Mouse (Mus musculus) CH12.LX (cell line): ENCODE results near the gene Cyb5b. TPM values are rescaled to one million over a fixed set of nuclear protein-coding genes. Genes with fewer than 3 reads are reported as not detected.
A peak's percentile ranks its signal among the peaks of the same experiment; 100 is the strongest.

Experiments
- DNase-seq: peaks from one replicate; pipeline ENCODE4 v3.0.0-alpha.2; 2013; ENCODE audit errors: extremely low read depth
- H3K27ac ChIP-seq: 2 replicates; pipeline ENCODE4 v1.5.1; 2012; ENCODE audit warnings: low read depth, mild to moderate bottlenecking, control low read depth, moderate library complexity; ENCODE audit not compliant: insufficient read depth
- H3K27me3 ChIP-seq: replicated peaks from 2 replicates; pipeline ENCODE3; 2012; ENCODE audit warnings: inconsistent platforms
- H3K36me3 ChIP-seq, 2 experiments: replicated peaks in 1 of 2; 2 replicates each; pipeline versions ENCODE3 to v1.6.1; 2012; ENCODE audit warnings: inconsistent platforms in 1 of 2, low read length in 1 of 2, mild to moderate bottlenecking in 1 of 2, mixed read lengths in 1 of 2, moderate library complexity in 1 of 2; ENCODE audit not compliant: control insufficient read depth in 1 of 2, insufficient read depth in 1 of 2
- H3K4me1 ChIP-seq, 2 experiments: 2 replicates each; pipeline ENCODE4 v1.6.1; 2012; ENCODE audit warnings: inconsistent platforms in 1 of 2, moderate library complexity in 1 of 2; ENCODE audit not compliant: insufficient read depth in 2 of 2, control insufficient read depth in 1 of 2
- H3K4me2 ChIP-seq: 2 replicates; pipeline ENCODE4 v1.6.1; 2012; ENCODE audit warnings: low read depth, mild to moderate bottlenecking, control low read depth; ENCODE audit not compliant: poor library complexity, insufficient read depth, severe bottlenecking
- H3K4me3 ChIP-seq, 3 experiments: fragments of 150-350 bp in 1 of 3; sonication (generic) in 1 of 3; replicated peaks in 1 of 3; 2 replicates each; pipeline versions ENCODE3 to v1.5.1; 2011 to 2012; ENCODE audit warnings: low read depth in 2 of 3, low read length in 2 of 3, mild to moderate bottlenecking in 2 of 3, moderate library complexity in 2 of 3, control low read depth in 1 of 3, improper control_type of control experiment in 1 of 3, inconsistent platforms in 1 of 3, mixed read lengths in 1 of 3; ENCODE audit not compliant: poor library complexity in 1 of 3
- H3K79me2 ChIP-seq: replicated peaks from 2 replicates; pipeline ENCODE4 v1.6.1; 2012; ENCODE audit warnings: mild to moderate bottlenecking, moderate library complexity; ENCODE audit not compliant: control insufficient read depth, poor library complexity, insufficient read depth, severe bottlenecking; ENCODE audit errors: extremely low read depth
- H3K9ac ChIP-seq: 2 replicates; pipeline ENCODE4 v1.6.1; 2012; ENCODE audit warnings: low read depth, mild to moderate bottlenecking, control low read depth, moderate library complexity; ENCODE audit not compliant: insufficient read depth
- H3K9me3 ChIP-seq: replicated peaks from 2 replicates; pipeline ENCODE3; 2012; ENCODE audit warnings: low read length, inconsistent platforms, mixed read lengths
- CHD1 ChIP-seq: IDR thresholded peaks from 2 replicates; pipeline ENCODE4 v1.6.1; 2012; ENCODE audit warnings: low read depth, low read length, improper control_type of control experiment, inconsistent platforms
- CHD2 ChIP-seq: IDR thresholded peaks from 2 replicates; pipeline ENCODE4 v1.6.1; 2011; ENCODE audit warnings: low read length, improper control_type of control experiment
- CTCF ChIP-seq, 2 experiments: IDR thresholded peaks in 1 of 2; conservative IDR thresholded peaks in 1 of 2; 2 replicates each; pipeline ENCODE4 v1.5.1; 2011 to 2012; ENCODE audit warnings: low read depth in 2 of 2, low read length in 2 of 2, improper control_type of control experiment in 1 of 2, inconsistent platforms in 1 of 2, mild to moderate bottlenecking in 1 of 2, moderate library complexity in 1 of 2
- E2F4 ChIP-seq: IDR thresholded peaks from 2 replicates; pipeline ENCODE4 v1.6.1; 2011; ENCODE audit warnings: low read depth, low read length, improper control_type of control experiment; ENCODE audit not compliant: insufficient replicate concordance
- EP300 ChIP-seq: IDR thresholded peaks from 2 replicates; pipeline ENCODE4 v1.6.1; 2011; ENCODE audit warnings: low read length, improper control_type of control experiment
- HCFC1 ChIP-seq: IDR thresholded peaks from 2 replicates; pipeline ENCODE4 v1.6.1; 2012; ENCODE audit warnings: low read depth, mild to moderate bottlenecking, inconsistent platforms, low read length, improper control_type of control experiment
- IRF4 ChIP-seq: IDR thresholded peaks from 2 replicates; pipeline ENCODE4 v1.6.1; 2014; ENCODE audit warnings: low read depth, mild to moderate bottlenecking, inconsistent platforms, low read length, improper control_type of control experiment
- JUN ChIP-seq: IDR thresholded peaks from 2 replicates; pipeline ENCODE4 v1.6.1; 2011; ENCODE audit warnings: low read depth, mild to moderate bottlenecking, low read length, improper control_type of control experiment, moderate library complexity; ENCODE audit not compliant: insufficient read depth
- JUND ChIP-seq: conservative IDR thresholded peaks from 2 replicates; pipeline ENCODE4 v1.6.1; 2011; ENCODE audit warnings: low read depth, low read length, improper control_type of control experiment
- MAFK ChIP-seq: IDR thresholded peaks from 2 replicates; pipeline ENCODE4 v1.6.1; 2011; ENCODE audit warnings: low read length, improper control_type of control experiment; ENCODE audit not compliant: insufficient replicate concordance
- MAX ChIP-seq: IDR thresholded peaks from 2 replicates; pipeline ENCODE4 v1.6.1; 2011; ENCODE audit warnings: low read length, improper control_type of control experiment
- MEF2A ChIP-seq: IDR thresholded peaks from 2 replicates; pipeline ENCODE4 v1.6.1; 2014; ENCODE audit warnings: low read depth, mild to moderate bottlenecking, inconsistent platforms, low read length, improper control_type of control experiment, borderline replicate concordance
- NRF1 ChIP-seq: IDR thresholded peaks from 2 replicates; pipeline ENCODE4 v1.6.1; 2014; ENCODE audit warnings: low read depth, mild to moderate bottlenecking, inconsistent platforms, low read length, improper control_type of control experiment, moderate library complexity
- POLR2AphosphoS2 ChIP-seq: IDR thresholded peaks from 2 replicates; pipeline ENCODE4 v1.6.1; 2011; ENCODE audit warnings: low read depth, low read length, improper control_type of control experiment
- RAD21 ChIP-seq: IDR thresholded peaks from 2 replicates; pipeline ENCODE4 v1.6.1; 2011; ENCODE audit warnings: low read depth, mild to moderate bottlenecking, low read length, improper control_type of control experiment, moderate library complexity
- SIN3A ChIP-seq: IDR thresholded peaks from 2 replicates; pipeline ENCODE4 v1.6.1; 2012; ENCODE audit warnings: low read length, improper control_type of control experiment, inconsistent platforms
- SMC3 ChIP-seq: IDR thresholded peaks from 2 replicates; pipeline ENCODE4 v1.6.1; 2011; ENCODE audit warnings: low read depth, low read length, improper control_type of control experiment
- TBP ChIP-seq: conservative IDR thresholded peaks from 2 replicates; pipeline ENCODE4 v1.6.1; 2011; ENCODE audit warnings: low read depth, low read length, improper control_type of control experiment
- ZC3H11A ChIP-seq: IDR thresholded peaks from 2 replicates; pipeline ENCODE4 v1.6.1; 2012; ENCODE audit warnings: low read depth, mild to moderate bottlenecking, inconsistent platforms, low read length, improper control_type of control experiment
- ZKSCAN1 ChIP-seq: IDR thresholded peaks from 2 replicates; pipeline ENCODE4 v1.6.1; 2012; ENCODE audit warnings: low read depth, inconsistent platforms, low read length, improper control_type of control experiment, borderline replicate concordance
- ZNF384 ChIP-seq: IDR thresholded peaks from 2 replicates; pipeline ENCODE4 v1.6.1; 2012; ENCODE audit warnings: low read depth, low read length, improper control_type of control experiment, inconsistent platforms
- dilution Hi-C: fragments of 300-500 bp; cut with MboI; formaldehyde crosslinking; loops from 2 replicates; pipeline ENCODE4 v1.14.3; 2020; ENCODE audit warnings: low sequenced_read_pairs; ENCODE audit not compliant: extremely low pct_unique_long_range_greater_than_20kb, extremely low pct_ligation_motif_present
- in situ Hi-C: fragments of 300-500 bp; cut with MboI; formaldehyde crosslinking; loops from 3 replicates; pipeline ENCODE4 v1.14.3; 2019; ENCODE audit warnings: low sequenced_read_pairs, low pct_ligation_motif_present, low pct_unique_long_range_greater_than_20kb, mixed read lengths
- polyA plus RNA-seq: library from polyadenylated mRNA; unstranded; fragments of >175 nt; gene quantifications from 2 replicates; pipeline ENCODE4 v1.2.1, GENCODE M21; 2012; ENCODE audit warnings: low read depth; ENCODE audit not compliant: insufficient read length
- total RNA-seq, 2 experiments: library from RNA; depleted of rRNA; stranded (reverse); fragments of 300-350 nt in 1 of 2; fragments of >200 nt in 1 of 2; gene quantifications; 2 replicates each; pipeline ENCODE4 v1.2.3; 2012 to 2014

Cyb5b gene
- total and polyA plus RNA-seq, 3 experiments = 74.0 to 156 (median 108) TPM

DNA sequence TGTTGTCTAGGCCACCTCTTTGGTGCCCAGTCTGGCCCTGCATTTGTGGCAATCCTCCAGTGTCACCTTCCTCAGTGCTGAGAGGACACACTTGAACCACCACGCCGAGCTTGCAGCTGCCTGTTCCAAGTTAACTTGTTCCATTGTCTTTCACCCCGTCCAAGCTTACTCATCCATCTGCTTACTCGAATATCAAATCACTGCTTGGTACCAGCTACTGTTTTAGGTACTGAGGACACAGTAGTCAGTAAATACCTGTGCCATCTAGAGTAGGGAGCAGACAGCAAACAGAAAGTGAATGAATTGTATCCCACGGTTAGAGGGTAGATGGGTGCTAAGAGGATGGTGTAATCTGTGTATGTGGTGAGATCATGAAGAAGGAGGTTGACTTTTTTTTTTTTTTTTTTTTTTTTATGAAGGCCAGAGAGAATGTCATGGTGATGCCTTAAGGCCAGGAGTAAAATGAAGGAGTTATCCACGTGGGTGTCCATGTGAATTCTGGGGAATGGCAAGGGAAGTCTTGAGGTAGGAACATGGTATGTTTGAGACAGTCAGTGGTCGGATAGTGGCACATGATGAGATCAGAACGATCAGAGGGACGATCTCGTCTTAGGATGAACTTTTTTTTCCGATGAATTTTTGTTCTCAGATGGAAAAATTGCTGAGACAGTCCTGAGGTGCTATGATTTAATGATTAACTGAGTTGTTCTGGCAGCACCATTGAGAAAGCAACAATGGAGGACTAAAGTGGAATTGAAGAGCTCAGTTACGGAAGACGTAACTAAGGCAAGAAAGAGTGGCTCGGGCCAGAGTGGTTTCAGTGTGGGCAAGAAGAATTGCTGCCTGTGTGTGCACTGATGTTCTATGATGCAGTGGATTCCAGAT is 3.1 kb downstream of the Cyb5b start:
- Histone ChIP-seq H3K4me2 (no peak overlapping the region), H3K9ac (no peak overlapping the region), H3K9me3 (peaks cover 13% of the 10 kb centered on the region), H3K36me3 (peaks cover 34 to 58% of the 10 kb centered on the region in 2 experiments), H3K4me3 (no peak overlapping the region), H3K79me2 (peaks cover 65% of the 10 kb centered on the region), H3K27ac (peak overlapping the region; percentile 28; the same call in 1 of the 2 replicates), H3K4me1 (peaks cover 5 to 42% of the 10 kb centered on the region in 2 experiments), H3K27me3 (no peaks in the 10 kb centered on the region)
- dilution Hi-C loops = no loop called here
- in situ Hi-C loops = no loop called here
- DNase-seq = no peak
- peak; percentile 61; the same call in 1 of the 2 replicates for TF ChIP-seq ZNF384
- no peak for TF ChIP-seq ZC3H11A

DNA sequence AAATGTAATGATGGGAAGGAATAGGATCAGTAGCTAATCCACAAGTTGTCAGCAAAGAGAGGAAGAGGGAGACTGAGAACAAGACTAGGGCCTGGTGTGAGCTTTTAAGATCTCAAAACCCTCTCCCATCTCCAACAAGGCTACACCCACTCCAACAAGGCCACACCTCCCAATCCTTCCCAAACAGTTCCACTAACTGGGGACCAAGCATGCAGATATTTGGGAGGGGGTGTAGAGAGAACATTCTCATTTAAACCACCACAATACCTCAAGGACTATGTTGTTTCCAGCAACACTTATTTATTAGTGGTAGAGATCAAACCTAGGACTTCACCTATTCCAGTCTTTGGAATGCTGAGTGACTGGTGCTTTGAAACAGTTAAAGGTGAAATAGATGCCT is 6.4 kb downstream of the Cyb5b start:
- Histone ChIP-seq H3K9ac (no peak overlapping the region), H3K27ac (no peak overlapping the region), H3K36me3 (peaks cover 38 to 83% of the 10 kb centered on the region in 2 experiments), H3K4me2 (no peak overlapping the region), H3K9me3 (peaks cover 13% of the 10 kb centered on the region), H3K4me1 (peaks cover 5 to 36% of the 10 kb centered on the region in 2 experiments), H3K79me2 (peaks cover 76% of the 10 kb centered on the region), H3K4me3 (no peak overlapping the region), H3K27me3 (no peaks in the 10 kb centered on the region)
- DNase-seq = no peak
- TF ChIP-seq JUN = no peak
- TF ChIP-seq CTCF (conservative IDR thresholded peaks at IDR 0.05 in 1 of 2, IDR thresholded peaks at IDR 0.05 in 1 of 2; ENCODE audit: low read depth in 2 of 2, low read length in 2 of 2) = no peak
- no peak for TF ChIP-seq RAD21
- TF ChIP-seq CHD1 = no peak
- in situ Hi-C loops (no loop called here), dilution Hi-C loops (no loop called here)

DNA sequence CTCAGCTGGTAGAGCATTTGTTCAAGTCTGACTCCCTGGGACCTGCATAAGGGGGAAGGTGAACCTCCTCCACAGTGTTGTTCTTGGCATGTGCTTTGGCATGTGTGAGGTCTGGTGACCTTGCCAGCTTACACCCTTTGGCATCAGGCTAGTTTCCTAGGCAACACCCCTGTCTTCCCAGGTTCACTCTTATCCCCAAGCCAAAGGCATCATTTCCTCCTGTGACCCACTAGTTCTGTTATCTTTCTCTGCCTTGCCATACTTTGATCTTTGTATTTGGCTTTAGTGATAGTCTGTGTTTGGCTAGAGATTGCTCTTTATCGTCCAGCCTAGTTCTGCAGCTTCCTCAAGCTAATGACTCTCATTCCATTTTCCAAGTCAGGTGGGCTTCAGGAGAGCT is 7.4 kb downstream of the Cyb5b start:
- Histone ChIP-seq H3K79me2 (peaks cover 75% of the 10 kb centered on the region), H3K4me3 (no peak overlapping the region), H3K9ac (no peak overlapping the region), H3K4me1 (peaks cover 4 to 35% of the 10 kb centered on the region in 2 experiments), H3K36me3 (peaks cover 38 to 86% of the 10 kb centered on the region in 2 experiments), H3K27me3 (no peaks in the 10 kb centered on the region), H3K9me3 (peaks cover 13% of the 10 kb centered on the region), H3K4me2 (no peak overlapping the region), H3K27ac (no peak overlapping the region)
- dilution Hi-C loops (no loop called here), in situ Hi-C loops (no loop called here)
- TF ChIP-seq JUND (no peak), RAD21 (no peak), CTCF (conservative IDR thresholded peaks at IDR 0.05 in 1 of 2, IDR thresholded peaks at IDR 0.05 in 1 of 2; ENCODE audit: low read depth in 2 of 2, low read length in 2 of 2) (no peak), MAFK (no peak), NRF1 (no peak), SIN3A (no peak), ZC3H11A (no peak), IRF4 (no peak), ZKSCAN1 (no peak), E2F4 (no peak), EP300 (no peak), HCFC1 (no peak), CHD1 (no peak), POLR2AphosphoS2 (no peak), TBP (no peak), MAX (no peak), MEF2A (no peak), SMC3 (no peak), CHD2 (no peak), ZNF384 (no peak)
- DNase-seq = no peak
